Comparison of ENCODE assay signal across 24 mouse cellular contexts in the genomic region with DNA sequence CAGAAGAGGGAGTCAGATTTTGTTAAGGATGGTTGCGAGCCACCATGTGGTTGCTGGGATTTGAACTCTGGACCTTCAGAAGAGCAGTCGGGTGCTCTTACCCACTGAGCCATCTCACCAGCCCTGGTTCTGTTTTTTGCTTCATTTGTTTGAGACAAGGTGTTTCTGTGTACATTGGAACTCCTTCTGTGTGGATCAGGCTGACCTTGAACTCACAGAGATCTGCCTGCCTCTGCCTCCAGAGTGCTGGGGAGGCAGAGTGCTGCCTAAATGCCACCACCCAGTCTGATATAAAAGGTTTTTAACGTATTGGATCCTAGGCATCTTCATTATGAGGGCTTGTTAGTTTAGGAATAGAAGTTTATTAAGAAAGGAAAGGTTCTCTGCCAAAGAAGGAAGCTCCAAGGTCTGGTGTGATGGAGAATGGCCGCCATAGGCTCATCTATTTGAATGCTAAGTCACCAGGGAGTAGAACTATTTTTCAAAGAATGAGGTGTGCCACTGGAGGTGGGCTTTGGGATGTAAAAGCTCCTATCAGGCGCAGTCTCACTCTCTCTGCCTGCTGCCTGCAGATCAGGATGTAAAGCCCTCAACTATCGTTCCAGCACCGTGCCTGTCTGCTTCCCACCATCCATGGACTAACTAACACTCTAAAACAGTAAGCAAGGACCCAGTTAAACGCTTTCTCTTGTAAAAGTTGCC. TPM values are rescaled to one million over a fixed set of nuclear protein-coding genes. Genes with fewer than 3 reads are reported as not detected.
"Had no signal": no experiment of that assay in that cellular context is flagged by ENCODE, and none has a peak within 500 bp of the region (broad histone marks: within the 10 kb centered on the region; RNA-seq: fewer than 3 reads in every experiment).

No protein-coding gene starts in this region.

- ATAC-seq: liver, postnatal 0 days; midbrain, embryonic 13.5 days; midbrain, embryonic 15.5 days had no signal

- H3K9me3 ChIP-seq: megakaryocyte, embryonic 14.5 days; midbrain, embryonic 13.5 days; midbrain, embryonic 15.5 days; neural tube, embryonic 12.5 days had no signal

- H3K9ac ChIP-seq: liver, postnatal 0 days; lung, embryonic 14.5 days; midbrain, embryonic 13.5 days; midbrain, embryonic 15.5 days; neural tube, embryonic 12.5 days had no signal

- H3K36me3 ChIP-seq: midbrain, embryonic 13.5 days; midbrain, embryonic 15.5 days; neural tube, embryonic 12.5 days had no signal

- H3K4me3 ChIP-seq: megakaryocyte, embryonic 14.5 days; midbrain, embryonic 13.5 days; midbrain, embryonic 15.5 days; neural tube, embryonic 12.5 days had no signal

- DNase-seq: liver, postnatal 0 days; lung, embryonic 14.5 days; lung, postnatal 10 days; right cerebral cortex, postnatal 25 days; right cerebral cortex, postnatal 4 days; spleen, adult 18-20 months; thymus, adult 18-20 months; thymus, postnatal 14 days; thymus, postnatal 36 days had no signal

- H3K4me1 ChIP-seq: midbrain, embryonic 13.5 days; midbrain, embryonic 15.5 days; neural tube, embryonic 12.5 days had no signal

- H3K27ac ChIP-seq: macrophage; midbrain, embryonic 13.5 days; midbrain, embryonic 15.5 days; neural tube, embryonic 12.5 days had no signal

RNA-seq across cellular contexts. Expression of a gene that starts 8.1 kb away (rescaled TPM):
- total RNA-seq: megakaryocyte progenitor cell, adult 5-6 weeks; midbrain, postnatal 0 days; neutrophil, adult 5-6 weeks had no signal
- polyA plus RNA-seq: liver, postnatal 0 days; lung, embryonic 14.5 days; lung, embryonic 16.5 days; midbrain, embryonic 11.5 days; midbrain, embryonic 13.5 days; midbrain, embryonic 15.5 days; midbrain, postnatal 0 days; neural tube, embryonic 12.5 days; neural tube, embryonic 14.5 days; stomach, embryonic 14.5 days; stomach, embryonic 16.5 days; thymus, postnatal 0 days had no signal

RNA-seq across cellular contexts. Expression of a gene that starts 28.0 kb away (rescaled TPM):
- total RNA-seq: monocyte, adult 5-6 weeks; neutrophil, adult 5-6 weeks had no signal
